Mouse (Mus musculus): Measurements from ENCODE around the gene Oaz3.

Gene Oaz3

GRCm38 (mm10) chr3:94388047-94388446, 55.7 kb downstream of the Oaz3 start:
- in situ Hi-C loops (cut with MboI, MseI): no loop called here

DNA sequence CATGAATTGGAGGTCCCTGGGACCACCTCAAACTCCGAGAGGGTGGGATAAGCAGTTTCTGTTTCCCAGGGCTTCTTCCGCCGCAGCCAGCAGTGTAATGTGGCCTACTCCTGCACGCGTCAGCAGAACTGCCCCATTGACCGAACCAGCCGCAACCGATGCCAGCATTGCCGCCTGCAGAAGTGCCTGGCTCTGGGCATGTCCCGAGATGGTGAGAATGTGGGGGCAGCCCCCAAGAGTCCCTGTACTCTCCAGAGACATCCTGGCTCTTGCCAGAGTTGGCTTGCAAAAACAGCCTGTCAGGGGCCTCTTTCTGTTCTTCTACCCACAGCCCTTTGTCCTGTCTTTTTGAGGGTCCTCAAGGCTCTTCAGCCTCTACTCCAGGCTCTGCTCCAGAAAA, 56.3 kb downstream of the Oaz3 start:
- in situ Hi-C loops (cut with MboI, MseI): no loop called here

GRCm38 (mm10) chr3:94386671-94387070, 57.0 kb downstream of the Oaz3 start:
- in situ Hi-C loops (cut with MboI, MseI): no loop called here

- in situ Hi-C loops (cut with MboI, MseI): no loop called here
These were observed 60.2 kb downstream of the Oaz3 start for GRCm38 (mm10) chr3:94383476-94383875.

All from T-helper 2 cell (primary cell).